Mouse (Mus musculus) brown adipose tissue, adult 24 weeks (tissue): Measurements from ENCODE around the gene Syne3. TPM values are rescaled to one million over a fixed set of nuclear protein-coding genes. Genes with fewer than 3 reads are reported as not detected.

Source experiments
- H3K27ac ChIP-seq: fragments of 200-500 bp; replicated peaks from 2 replicates; pipeline ENCODE4 v1.5.1; 2012; ENCODE audit warnings: low read depth, mild to moderate bottlenecking, low read length
- H3K4me1 ChIP-seq: fragments of 200-500 bp; 2 replicates; pipeline ENCODE4 v1.6.1; 2012; ENCODE audit warnings: low read length, mixed read lengths; ENCODE audit not compliant: control insufficient read depth, insufficient read depth, insufficient read length
- H3K4me3 ChIP-seq: fragments of 200-500 bp; 2 replicates; pipeline ENCODE4 v1.5.1; 2012; ENCODE audit warnings: low read depth, mild to moderate bottlenecking, low read length, moderate library complexity; ENCODE audit not compliant: insufficient read depth
- polyA plus RNA-seq: library from polyadenylated mRNA; stranded (reverse); fragments of >200 nt; gene quantifications from 2 replicates; pipeline ENCODE4 v1.2.4, GENCODE M21; 2012; ENCODE audit not compliant: missing spikeins, insufficient read depth, insufficient read length

Syne3 gene
- polyA plus RNA-seq, 1 experiment = 3.3 TPM

DNA sequence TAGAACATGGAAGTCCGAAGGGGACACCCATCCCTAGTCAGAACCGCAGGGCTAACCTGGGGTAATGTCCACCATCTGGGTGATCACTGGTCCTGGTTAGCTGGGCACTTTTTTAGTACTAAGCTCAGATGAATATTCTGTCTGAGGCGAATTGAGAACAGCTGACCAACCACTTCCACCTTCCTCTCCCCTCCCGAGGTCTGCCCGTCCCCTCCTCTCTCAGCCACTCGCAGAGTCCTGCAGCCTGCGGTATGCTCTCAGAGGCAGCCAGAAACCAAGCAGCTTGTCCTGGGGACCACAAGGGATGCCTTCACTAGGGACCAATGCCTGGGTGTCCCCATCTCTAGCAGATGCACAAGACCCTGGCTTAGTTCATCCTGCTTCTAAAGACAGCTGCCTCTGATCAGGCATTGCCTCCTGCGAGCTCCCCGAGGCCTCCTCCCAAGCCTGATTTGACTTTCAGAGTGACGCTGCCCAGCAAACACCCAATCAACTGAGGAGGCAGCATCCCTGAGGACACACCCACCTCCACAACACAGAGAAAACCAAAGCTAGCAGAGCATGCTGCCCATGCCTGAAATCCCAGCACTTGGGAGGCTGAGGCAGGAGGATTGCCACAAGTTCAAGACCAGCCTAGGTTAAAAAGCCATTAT lies 11.8 kb downstream of the Syne3 start:
- Histone ChIP-seq H3K27ac (no peak overlapping the region), H3K4me1 (peaks cover 37% of the 10 kb centered on the region), H3K4me3 (no peak overlapping the region)

DNA sequence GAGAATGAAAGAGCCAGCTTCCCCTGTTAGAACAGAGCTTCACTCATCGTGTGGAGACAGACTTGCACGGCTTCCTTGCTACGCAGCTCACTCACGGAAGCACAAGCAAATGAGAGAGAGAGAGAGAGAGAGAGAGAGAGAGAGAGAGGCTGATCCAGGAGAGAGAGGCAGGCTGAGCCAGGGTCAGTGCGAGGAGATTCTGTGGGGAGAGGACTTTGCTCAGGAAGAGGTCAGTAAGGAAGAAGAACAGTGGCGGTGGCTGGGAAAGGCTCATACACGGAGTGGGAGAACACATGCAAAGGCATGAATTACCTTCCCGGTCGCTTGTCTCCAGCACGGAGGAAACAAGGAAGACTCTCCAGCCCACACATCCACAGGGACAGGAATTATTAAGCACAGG lies 12.4 kb downstream of the Syne3 start:
- Histone ChIP-seq H3K4me3 (no peak overlapping the region), H3K27ac (no peak overlapping the region), H3K4me1 (peaks cover 35% of the 10 kb centered on the region)

DNA sequence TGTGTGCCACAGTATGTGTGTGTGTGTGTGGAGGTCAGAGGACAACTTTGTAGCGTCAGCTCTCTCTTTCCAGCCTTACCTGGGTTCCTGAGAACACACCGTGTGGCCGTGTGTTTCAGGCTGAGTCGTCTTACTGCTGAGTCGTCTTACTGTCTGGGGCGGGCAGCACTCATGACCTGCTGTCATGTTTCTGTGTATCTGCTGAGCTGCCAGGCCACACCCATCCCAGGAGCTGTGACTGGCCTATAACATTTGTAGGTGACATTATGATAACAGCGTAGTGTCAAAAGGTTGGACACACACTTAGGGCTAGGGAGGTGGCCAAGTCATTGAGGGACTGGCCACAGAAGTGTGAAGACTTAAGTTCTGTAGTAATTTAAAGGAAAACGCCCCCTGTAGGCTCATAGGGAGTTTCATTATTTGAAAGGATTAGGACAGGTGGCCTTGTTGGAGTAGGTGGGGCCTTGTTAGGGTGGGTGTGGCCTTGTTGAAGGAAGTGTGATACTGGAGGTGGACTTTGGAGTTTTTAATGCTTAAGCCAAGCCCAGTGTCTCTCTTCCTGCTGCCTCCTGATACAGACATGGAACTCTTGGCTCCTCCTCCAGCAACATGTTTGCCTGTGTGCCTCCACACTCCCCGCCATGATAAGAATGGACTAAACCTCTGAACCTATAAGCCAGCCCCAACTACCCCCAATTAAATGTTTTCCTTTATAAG lies 13.4 kb downstream of the Syne3 start:
- no peak overlapping the region for H3K4me3 ChIP-seq
- H3K27ac ChIP-seq = no peak overlapping the region
- H3K4me1 ChIP-seq = peaks cover 26% of the 10 kb centered on the region

DNA sequence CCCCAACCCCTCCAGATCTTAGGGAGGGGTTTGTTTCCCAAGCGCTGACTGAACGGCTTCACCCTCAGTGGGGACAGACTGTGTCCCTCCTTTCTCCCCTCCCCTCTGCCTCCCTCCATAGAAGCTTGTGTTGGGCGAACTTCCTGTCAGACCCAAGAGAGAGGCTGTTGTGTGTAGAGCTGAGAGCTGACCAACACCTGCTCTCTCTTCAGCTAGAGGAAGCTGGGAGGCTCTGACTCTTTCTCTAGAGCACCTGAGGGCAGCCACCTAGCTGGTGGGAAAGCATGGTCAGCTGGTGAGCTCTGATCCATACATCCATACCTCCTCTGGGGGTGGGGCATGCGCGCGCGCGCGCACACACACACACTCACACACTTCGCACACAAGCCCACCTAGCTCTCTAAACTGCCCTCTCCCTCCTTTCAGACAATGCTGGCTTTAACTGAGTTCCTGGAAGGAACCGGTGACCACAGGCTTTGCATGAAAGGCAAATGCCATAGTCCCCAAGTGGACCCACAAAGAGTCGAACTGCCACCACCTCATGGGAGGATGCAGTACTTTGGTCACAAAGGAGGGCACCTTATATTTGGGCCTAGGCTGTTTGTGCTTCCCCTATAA lies 14.2 kb downstream of the Syne3 start:
- Histone ChIP-seq H3K27ac (no peak overlapping the region), H3K4me3 (no peak overlapping the region), H3K4me1 (peaks cover 23% of the 10 kb centered on the region)

DNA sequence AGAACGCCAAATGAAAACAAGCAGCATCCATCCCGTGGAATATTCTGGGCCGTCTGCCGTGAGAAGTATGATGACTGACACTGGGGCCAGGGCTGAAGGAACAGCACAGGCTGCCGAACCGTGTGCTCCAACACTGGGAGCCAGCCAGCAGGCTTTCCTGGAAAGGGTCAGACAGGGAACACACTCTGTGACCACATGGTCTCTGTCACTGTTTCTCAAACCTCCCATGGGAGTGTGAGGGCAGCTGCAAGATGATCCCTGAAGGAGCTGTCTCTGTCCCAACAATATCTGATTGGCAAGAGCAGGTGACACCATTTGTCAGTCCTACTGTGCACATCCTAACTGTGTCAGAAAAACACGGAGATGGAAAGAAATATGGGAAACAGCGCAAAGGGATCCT lies 16.8 kb downstream of the Syne3 start:
- Histone ChIP-seq H3K27ac (no peak overlapping the region), H3K4me1 (peaks cover 16% of the 10 kb centered on the region)

DNA sequence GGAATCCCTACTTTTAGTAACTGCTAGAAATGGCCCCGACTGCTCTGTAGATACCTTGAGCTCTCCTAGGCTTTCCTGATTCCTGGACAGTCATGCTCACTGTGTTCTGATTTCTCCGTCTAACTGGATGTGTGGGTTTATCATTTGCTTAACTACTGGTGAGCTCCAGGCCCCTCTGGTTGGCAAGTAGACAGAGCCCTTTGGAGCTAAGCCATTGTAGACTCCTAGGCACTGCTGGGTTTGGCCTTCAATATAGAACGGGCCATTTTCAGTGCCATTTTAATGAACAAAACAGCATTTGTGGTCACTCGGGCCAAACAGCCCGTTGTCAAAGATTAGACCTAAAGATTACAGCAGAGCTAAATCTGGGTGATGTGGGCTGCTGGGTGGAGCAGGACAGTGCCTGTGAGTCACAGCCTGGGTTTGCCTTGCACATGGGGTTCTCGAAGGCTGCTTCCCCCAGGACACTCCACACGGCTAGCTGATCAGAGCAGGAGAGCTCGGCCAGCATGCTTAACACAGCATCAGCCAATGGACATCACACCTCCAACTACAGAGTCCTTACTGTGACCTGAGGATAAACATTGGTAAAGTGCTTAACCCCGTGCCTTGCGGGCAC lies 17.4 kb downstream of the Syne3 start:
- H3K4me1 ChIP-seq = peaks cover 16% of the 10 kb centered on the region
- H3K27ac ChIP-seq = no peak overlapping the region
- H3K4me3 ChIP-seq = no peak overlapping the region

More for the DNA sequence above, 16.8 kb downstream of the Syne3 start:
- H3K4me3 ChIP-seq = no peak overlapping the region

DNA sequence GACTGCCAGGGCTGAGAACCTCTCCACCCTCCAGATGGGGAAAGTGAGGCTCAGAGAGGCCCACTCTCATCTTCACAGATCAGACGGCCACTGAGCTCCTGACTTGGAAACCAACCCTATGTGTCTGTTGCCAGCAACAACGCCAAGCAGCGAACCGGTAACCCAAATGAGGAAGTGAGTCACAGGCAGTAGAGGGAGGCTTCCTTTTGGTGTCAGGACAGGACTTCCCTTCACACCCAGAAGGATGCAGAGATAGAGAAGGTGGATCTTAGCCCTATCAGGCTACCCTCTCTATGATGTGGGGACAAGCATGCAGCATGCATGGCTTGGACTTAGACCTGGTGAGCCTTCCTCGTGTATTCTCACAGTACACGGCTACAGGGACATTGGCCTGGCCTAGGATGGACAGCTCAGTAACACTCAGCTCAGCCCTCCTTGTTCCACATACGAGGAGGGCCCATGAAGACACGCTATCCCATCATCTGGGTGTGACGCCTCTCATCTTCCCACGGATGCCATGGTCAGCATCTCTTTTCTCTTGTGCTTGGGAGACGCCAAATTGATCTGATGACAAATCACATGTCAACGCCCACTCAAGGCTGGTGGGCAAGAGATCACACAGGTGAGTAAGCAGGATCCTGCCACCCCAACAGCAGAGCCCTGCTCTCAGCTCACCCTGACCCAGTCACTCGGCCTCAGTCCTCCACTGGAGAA lies 18.7 kb downstream of the Syne3 start:
- H3K4me1 ChIP-seq = peaks cover 26% of the 10 kb centered on the region
- H3K27ac ChIP-seq = no peak overlapping the region
- no peak overlapping the region for H3K4me3 ChIP-seq

DNA sequence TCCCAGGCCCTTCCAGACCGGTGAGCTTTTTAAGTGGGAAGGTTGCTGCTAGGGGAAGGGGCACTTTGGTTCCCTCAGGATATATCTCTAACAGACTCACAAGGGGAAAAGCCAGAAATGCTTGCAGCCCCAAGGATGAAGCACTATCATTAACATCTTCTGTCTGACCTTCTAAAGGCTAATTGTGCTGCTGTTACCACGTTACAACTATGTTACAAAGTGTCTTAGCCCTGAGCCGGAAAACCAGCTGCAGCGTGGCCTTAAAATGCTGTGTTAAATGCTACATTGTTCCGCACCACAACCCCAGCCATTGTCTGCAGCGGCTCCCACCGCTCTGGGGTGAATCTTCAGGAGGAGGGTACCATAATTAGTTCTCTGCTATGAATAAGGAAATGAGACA lies 21.7 kb downstream of the Syne3 start:
- H3K4me1 ChIP-seq = peaks cover 21% of the 10 kb centered on the region
- H3K27ac ChIP-seq = no peak overlapping the region
- H3K4me3 ChIP-seq = no peak overlapping the region

DNA sequence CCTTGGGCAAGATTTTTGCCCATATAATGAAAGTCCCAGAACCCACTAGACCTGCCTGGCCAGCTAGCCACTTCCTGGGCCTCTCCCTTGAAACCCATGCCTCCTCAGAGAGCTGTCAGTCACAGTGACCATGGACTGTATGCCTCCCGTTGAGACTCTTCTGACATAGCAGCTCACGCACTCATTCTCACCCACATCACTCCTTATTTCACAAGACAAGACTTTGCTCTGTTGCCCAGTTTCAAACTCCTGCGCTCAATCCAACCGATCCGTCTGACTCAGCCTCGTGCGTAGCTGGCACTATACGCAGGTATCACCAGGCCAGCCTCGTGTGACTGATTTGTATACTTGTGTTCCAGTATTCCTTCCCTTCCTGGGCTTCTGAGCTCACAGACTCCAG lies 22.8 kb downstream of the Syne3 start:
- H3K4me3 ChIP-seq = no peak overlapping the region
- H3K4me1 ChIP-seq = peaks cover 19% of the 10 kb centered on the region
- no peak overlapping the region for H3K27ac ChIP-seq

DNA sequence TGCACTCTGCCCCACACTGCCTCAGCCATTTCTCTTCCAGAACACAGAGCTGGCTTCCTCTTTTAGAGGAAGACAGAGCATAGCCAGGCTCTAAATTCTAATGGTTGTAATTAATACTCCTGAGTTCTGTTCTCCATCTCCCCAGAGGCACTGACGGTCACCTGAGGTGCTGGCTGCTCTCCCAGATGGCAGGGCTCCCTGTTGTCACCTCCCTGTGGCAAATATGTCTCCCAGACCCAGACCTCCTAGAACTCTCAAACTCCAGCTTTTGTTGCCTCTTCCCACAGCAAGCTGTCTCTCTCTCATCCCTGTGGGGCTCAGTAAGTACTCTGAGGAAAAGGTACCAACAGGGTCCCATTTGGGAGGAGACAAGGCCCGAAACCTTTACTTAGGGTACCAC lies 23.6 kb downstream of the Syne3 start:
- no peak overlapping the region for H3K27ac ChIP-seq
- no peak overlapping the region for H3K4me3 ChIP-seq
- H3K4me1 ChIP-seq = peaks cover 21% of the 10 kb centered on the region

DNA sequence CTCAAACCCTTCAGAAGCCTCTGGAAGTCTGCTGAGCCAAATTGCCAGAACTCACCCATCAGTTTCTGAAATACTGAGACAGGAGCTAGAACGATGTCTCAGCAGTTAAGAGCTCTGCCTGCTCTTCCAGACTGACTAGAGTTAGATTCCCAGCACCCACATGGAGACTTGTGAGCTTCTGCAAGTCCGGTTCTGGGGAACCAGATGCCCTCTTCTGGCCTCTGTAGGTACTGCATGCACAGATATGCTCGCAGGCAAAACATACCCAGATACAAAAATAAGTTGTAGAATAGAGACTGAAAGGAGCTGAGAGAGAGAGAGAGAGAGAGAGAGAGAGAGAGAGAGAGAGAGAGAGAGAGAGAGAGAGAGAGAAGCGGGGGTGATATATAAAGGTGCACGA lies 24.5 kb downstream of the Syne3 start:
- no peak overlapping the region for H3K4me3 ChIP-seq
- H3K27ac ChIP-seq = no peak overlapping the region
- H3K4me1 ChIP-seq = peaks cover 18% of the 10 kb centered on the region

DNA sequence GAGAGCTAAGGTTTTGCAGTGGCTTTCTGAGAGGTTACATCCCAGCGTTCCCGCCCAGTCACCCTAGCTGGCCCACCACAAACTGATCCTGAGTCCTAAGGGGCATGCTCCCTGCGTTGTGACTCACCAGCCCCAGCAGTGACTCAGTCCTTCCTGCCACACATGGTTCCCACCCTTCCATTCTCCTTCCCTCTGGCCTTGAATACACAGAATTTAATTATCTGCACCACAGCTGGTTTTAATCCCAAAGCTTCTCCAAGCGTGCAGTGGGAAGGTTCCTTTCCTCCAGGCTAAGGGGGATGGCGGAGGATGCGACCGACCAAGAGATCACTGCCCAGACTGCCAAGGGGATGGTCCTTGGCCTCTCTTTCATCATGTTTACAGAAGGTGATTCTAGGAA lies 26.1 kb downstream of the Syne3 start:
- Histone ChIP-seq H3K4me3 (no peak overlapping the region), H3K27ac (no peak overlapping the region), H3K4me1 (peaks cover 24% of the 10 kb centered on the region)

DNA sequence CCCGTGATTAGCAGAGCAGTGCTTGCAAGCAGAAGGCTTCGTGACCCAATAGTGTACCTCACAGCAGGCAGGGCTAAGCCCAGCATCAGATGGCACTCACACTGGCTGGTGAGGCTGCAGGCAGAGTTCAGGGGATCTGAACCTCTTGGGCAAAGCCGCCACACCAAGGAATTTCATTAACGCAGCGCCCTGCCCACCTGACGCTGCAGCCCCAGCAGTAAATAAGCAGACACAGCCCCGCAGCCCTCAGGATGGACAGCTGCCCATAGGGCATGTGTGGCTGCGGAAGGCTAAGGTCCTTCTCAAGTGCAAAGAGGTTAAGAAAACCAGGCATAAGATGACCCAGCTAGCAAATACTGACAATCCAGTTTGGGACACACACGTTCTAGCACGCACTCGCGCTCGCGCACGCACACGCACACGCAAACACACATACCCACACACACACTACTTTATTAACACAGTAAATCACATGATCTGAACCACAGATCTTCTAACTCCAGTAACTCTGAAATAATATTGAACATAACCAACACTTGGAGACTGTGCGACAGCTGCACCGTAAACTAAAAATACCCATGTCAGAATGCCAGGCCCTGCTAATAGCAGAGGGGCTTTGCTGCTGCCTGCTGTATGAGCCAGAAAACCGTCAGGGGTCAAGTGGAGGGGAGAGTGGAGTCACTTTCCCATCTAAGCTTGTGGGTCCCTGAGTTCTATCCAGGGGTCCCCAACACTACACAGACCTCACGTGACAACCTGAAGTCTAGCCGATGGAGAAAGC lies 30.5 kb downstream of the Syne3 start:
- Histone ChIP-seq H3K4me1 (peaks cover 10% of the 10 kb centered on the region), H3K27ac (no peak overlapping the region), H3K4me3 (no peak overlapping the region)

DNA sequence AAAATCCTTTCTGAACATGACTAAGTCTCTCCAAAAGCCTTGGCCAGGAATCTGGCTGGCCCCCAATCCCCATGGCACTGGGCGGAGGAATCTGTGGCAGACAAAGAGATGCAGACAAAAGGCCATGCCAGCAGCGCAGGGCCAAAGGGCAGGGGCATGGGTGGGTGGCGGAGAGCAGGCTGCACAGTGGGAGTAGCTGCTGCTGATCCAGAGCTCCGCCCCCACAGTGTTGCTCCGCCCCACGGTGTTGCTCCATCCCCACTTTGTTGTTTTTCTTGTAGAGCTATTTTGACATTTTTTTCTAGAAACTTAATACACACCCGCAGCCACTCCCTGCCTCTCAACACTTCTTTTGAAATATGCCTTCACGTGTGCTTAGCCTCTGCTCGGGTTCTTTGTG lies 31.2 kb downstream of the Syne3 start:
- peaks cover 10% of the 10 kb centered on the region for H3K4me1 ChIP-seq
- no peak overlapping the region for H3K4me3 ChIP-seq
- H3K27ac ChIP-seq = no peak overlapping the region
